Mouse (Mus musculus) T-helper 17 cell (primary cell): ENCODE measurements at regions not wholly inside any gene's neighbourhood (a gene's known extent, or its start where the extent isn't known, plus 50 kb on each side); places are given as distances from the start of the nearest gene placed in this dataset.

Experiments
- in situ Hi-C, 2 experiments: fragments of 300-600 bp; cut with MboI, MseI; formaldehyde crosslinking; loops; 1 replicate in 1 of 2; 2 replicates in 1 of 2; pipeline ENCODE4 v1.15.1; 2025; ENCODE audit warnings: high pct_unique_total_duplicates in 2 of 2

DNA sequence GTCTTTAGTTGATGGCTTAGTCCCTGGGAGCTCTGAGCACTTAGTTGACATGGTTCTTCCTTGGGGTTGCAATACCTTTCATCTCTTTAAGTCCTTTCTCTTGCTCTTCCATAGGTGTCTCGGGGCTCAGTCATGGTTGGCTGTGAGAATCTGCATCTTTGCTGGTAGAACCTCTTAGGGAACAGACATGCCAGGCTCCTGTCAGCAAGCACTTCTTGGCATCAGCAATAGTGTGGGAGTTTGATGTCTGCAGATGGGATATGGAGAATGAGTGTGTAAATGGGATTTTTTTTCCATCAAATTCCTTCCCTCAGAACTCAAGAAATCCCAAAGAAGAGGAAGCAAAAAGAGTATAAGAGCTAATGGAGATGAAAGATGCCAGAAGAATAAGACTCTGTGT, 1975.9 kb upstream of the Gm12353 start:
- in situ Hi-C loops = no loop called here

DNA sequence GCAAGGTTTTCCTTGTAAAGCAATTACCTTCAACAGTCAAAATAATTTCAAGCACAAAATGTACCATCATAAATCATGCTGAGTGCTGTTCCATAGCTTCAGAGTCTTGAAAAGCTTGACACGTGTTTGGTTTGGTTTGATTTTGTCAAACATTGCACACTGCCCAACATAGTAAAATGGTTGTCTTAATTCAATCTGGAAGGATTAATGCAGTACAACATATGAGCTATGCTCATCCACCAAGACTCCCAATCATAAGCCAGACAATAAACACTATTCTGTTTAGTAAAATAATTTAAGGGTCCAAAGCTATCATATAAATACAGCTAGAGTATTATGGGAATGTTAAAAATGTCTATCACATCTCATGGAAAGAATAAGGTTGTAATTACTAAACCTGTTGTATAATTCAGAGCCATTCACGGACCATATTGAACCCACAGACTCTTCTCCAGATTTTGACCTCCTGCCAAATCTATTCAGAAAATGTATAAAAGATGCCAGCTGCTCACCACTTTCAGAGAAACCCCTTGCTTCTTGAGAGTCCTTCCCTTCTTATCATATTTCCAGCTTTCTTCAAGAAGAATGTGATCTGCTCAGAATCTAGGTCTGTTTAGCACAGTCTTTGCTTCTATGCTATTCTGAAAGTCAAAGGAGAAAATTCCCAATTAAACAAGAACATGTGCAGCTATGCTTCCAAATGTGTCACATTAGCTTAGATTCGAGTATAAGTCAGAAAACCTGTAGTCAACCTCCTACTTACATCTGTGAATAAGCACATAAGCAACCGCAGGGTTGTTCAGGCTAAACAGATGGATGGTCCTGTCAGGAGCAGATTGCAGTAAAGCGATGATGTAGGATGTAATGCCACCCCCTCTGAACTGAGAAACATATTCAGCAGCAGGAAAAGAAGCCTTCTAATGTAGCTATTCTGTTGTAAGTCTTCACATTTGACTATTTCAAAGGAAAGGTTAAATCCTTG, 1969.4 kb upstream of the Gm12353 start:
- in situ Hi-C loops = loop anchor here in 1 of 2 experiments (10.0 kb wide), 1 partner anchor 1701 kb away; no protein-coding TSS in a partner anchor

DNA sequence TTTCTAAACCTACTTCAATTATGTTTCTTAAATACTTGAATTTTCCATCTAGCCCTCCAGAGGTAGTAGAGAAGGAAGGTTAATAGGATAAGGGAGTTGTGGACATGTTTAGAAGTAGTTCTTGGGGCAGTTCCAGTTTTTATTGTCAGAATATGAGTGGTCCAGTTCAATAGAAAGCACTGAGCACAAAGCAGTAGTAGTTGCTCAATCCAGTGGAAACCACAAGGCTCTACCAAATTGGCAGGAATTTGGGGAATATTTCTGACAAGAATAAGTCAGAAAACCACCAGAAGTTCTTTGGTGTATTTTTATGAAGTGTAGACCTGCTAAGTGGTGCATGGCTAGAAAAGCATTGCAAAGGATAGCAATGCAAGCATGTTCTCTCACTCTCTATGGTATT, 1958.5 kb upstream of the Gm12353 start:
- in situ Hi-C loops = no loop called here

DNA sequence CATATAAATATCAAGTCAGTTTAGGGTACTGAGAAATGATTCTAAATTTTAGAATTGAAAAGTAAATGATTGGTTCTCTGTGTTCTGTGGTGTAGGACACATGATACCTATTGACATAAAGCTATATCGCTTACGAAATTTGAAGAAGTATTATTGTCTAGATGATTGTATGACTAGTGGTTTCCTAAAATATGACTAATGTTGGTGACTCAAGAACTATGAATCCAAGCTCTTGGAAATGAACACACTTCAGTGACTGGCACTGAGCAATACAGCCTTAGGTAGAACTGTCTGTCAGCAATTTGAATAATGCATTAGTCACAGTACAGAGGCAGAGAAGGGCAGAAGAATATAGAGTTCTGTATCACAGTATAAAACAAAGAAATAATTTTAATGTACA, 1955.9 kb upstream of the Gm12353 start:
- in situ Hi-C loops = no loop called here

DNA sequence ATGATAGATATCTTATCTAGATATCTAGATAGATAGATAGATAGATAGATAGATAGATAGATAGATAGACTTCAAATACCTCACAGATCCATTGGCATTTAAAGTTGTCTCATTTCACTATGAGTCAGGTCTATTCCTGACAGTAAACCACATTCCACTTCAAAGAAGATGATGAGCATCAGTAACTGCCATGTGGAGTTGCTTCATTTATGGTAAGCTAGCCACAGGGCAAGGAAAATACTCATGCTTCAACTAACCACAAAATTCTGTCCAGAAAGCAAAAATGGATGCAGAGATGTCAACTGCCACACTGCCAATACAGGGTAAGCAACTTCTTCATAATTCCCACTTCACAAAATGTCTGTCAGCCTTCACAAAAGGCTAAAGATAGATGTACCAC, 1951.7 kb upstream of the Gm12353 start:
- in situ Hi-C loops = no loop called here

DNA sequence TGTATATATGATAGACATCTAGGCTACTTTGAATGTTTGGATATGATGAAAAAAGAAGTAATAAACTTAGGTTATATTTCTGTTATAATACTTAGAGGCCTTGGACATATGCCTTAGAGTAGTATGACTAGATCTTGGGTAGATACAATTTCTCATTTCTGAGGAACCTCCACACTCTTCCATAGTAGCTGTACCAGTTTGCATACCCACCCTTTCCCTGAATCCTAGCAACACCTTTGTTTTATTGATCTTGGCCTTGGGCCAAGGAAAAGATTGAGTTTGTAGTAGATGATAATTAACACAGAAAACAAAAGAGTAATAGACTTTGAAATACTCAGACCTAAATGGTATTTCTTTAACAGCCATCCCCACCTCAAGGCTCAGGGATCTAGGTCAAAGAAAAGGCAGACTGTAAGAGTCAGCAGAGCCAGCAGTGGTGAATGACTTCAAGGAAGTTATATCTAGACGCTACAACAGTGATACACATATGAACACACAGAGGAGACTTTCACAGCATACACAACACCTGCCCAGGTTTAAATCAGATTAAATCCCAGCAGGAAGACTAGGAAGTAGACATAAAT, 1937.9 kb upstream of the Gm12353 start:
- in situ Hi-C loops = no loop called here
